Mouse (Mus musculus) embryo, embryonic 10 days (tissue): ENCODE measurements at regions not wholly inside any gene's neighbourhood (a gene's known extent, or its start where the extent isn't known, plus 50 kb on each side); places are given as distances from the start of the nearest gene placed in this dataset.
A peak's percentile ranks its signal among the peaks of the same experiment; 100 is the strongest.

ENCODE experiments used
- DNase-seq: peaks from one replicate; pipeline ENCODE4 v3.0.0-alpha.2; 2015; ENCODE audit warnings: low spot score

- DNase-seq = no peak
Measured at GRCm38 (mm10) chr9:75955082-75955481, 59.6 kb upstream of the Hmgcll1 start.

DNA sequence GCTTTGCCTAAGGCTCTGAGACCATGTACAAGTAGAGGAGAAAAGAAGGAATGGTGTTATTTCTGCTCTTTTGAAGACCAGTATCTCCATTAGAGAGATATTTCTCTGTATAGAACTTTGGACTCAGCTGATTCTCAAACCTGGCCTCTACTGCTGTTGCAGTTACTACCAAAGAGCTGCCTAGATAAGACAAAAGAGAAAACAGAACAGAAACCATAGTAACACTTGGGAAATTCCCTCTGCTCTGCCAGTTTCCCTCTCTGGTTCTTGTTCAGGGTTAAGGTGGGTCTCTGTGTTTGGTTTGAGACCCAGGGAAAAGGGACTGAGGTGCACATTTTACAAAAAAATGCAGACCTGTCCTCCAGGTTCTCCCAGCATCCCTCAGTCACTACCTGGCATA lies 58.3 kb upstream of the Hmgcll1 start:
- no peak for DNase-seq

DNA sequence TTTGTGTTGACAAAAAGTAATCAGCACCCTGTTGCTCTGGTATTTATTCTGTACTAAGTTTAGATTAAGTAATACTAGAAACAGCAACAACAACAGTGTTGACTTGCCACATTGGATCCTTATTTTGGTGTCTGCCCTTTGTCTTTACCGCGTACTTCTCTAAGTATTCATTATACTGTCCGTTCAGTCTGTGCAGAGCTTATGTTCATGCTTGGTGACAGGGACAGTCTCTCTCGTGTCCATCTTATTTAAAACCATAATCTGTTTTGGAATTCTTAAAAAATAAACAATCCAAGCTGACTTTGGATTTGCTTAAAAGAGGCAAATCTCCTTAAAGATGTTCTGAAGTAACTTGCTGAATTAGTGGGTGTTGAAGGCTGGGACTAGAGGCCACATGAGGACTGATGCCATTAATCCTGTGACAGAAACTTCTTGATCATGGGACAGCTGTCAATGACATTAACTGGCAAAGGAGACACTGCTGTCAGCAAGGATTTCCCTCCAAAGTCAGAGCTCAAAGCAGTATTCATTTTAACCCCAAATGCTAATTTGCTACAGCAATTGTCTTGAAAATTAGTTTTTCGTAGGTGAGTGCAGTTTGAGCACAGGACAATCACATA lies 55.8 kb upstream of the Hmgcll1 start:
- DNase-seq = peak; percentile 31

DNA sequence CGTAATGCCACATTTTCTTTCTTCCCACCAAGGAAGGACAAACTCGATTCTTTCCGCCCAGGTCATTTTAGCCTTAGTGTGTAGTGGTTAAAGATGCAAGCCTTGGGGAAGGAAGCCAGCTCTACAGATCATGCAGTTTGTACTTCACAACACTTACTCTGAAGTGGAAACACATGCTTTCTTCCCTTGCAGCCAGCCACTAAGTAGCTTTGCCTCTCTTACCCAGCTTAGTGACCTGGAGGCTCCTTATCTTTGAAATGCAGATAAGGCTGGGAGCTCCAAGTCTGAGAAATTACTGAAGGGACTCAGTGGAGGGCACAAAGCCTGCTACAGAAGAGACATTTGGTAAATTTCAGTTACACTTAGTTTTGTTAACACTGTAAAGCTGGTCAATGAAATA lies 54.9 kb upstream of the Hmgcll1 start:
- peak; percentile 59 for DNase-seq

- no peak for DNase-seq
Measured at GRCm38 (mm10) chr9:75960587-75961349, 53.9 kb upstream of the Hmgcll1 start.
